10 mouse cellular contexts compared by ENCODE assay signal in genomic region chr10:42941278-42941677, GRCm38 (mm10).
A peak's percentile ranks its signal among the peaks of the same experiment; 100 is the strongest.
DNase-seq lines count a peak whose midpoint lies in the region; ATAC-seq and TF ChIP-seq lines count a peak whose summit lies in the region.
"Had no signal": no experiment of that assay in that cellular context is flagged by ENCODE, and none has a peak within 500 bp of the region (broad histone marks: within the 10 kb centered on the region; RNA-seq: fewer than 3 reads in every experiment).

No protein-coding gene starts in this region.

- ATAC-seq in heart, embryonic 11.5 days (replicated peaks; ENCODE audit: insufficient number of reproducible peaks, low FRiP score, low TSS enrichment) = no peak
- no peak for ATAC-seq in forebrain, embryonic 11.5 days (replicated peaks; ENCODE audit: low FRiP score)
- no peak for ATAC-seq in intestine, embryonic 15.5 days
- ATAC-seq in neural tube, embryonic 12.5 days (ENCODE audit: low FRiP score, low read depth) = peak; percentile 54

- H3K36me3 ChIP-seq in heart, embryonic 11.5 days (ENCODE audit: control insufficient read depth, insufficient read depth, low read length) = no peaks in the 10 kb centered on the region
- no peaks in the 10 kb centered on the region for H3K36me3 ChIP-seq in forebrain, embryonic 11.5 days (ENCODE audit: control insufficient read depth, insufficient read depth, low read length)
- no peaks in the 10 kb centered on the region for H3K36me3 ChIP-seq in intestine, embryonic 15.5 days
- no peaks in the 10 kb centered on the region for H3K36me3 ChIP-seq in neural tube, embryonic 12.5 days

- no peak for TF ChIP-seq CTCF in layer of hippocampus, adult 2 months (conservative IDR thresholded peaks at IDR 0.05)

- H3K4me3 ChIP-seq in heart, embryonic 11.5 days (ENCODE audit: low read depth, low read length) = no peak overlapping the region
- no peak overlapping the region for H3K4me3 ChIP-seq in forebrain, embryonic 11.5 days (ENCODE audit: low read depth, low read length)
- peak overlapping the region; percentile 42 for H3K4me3 ChIP-seq in intestine, embryonic 15.5 days (replicated peaks)
- no peak overlapping the region for H3K4me3 ChIP-seq in neural tube, embryonic 12.5 days
- no peak overlapping the region; the same call in 1 of the 2 replicates for H3K4me3 ChIP-seq in layer of hippocampus, adult 2 months
- H3K4me3 ChIP-seq: erythroblast, embryonic 14.5 days; heart, adult 2 months had no signal

- H3K4me2 ChIP-seq in heart, embryonic 11.5 days = no peak overlapping the region
- no peak overlapping the region for H3K4me2 ChIP-seq in forebrain, embryonic 11.5 days (ENCODE audit: low read depth, low read length, severe bottlenecking)
- H3K4me2 ChIP-seq in intestine, embryonic 15.5 days (replicated peaks) = peak overlapping the region; percentile 55
- peak overlapping the region; percentile 51 for H3K4me2 ChIP-seq in neural tube, embryonic 12.5 days (replicated peaks)

- H3K4me1 ChIP-seq in heart, embryonic 11.5 days (ENCODE audit: control insufficient read depth, insufficient read depth, low read length) = peaks cover 9% of the 10 kb centered on the region
- H3K4me1 ChIP-seq in forebrain, embryonic 11.5 days (replicated peaks; ENCODE audit: control insufficient read depth, insufficient read depth, low read length) = 0 out of 2 replicates have a peak, but pooled peaks cover 3% of the 10 kb centered on the region
- 0 out of 2 replicates have a peak, but pooled peaks cover 5% of the 10 kb centered on the region for H3K4me1 ChIP-seq in intestine, embryonic 15.5 days (replicated peaks)
- peaks cover 13% of the 10 kb centered on the region for H3K4me1 ChIP-seq in neural tube, embryonic 12.5 days

- DNase-seq in heart, adult 11 months = peak; percentile 67
- peak; percentile 31 for DNase-seq in forebrain, embryonic 11.5 days (ENCODE audit: low spot score)
- no peak for DNase-seq in layer of hippocampus, adult 2 months (ENCODE audit: low spot score in 2 of 2)
- DNase-seq in urinary bladder, postnatal 36 days (ENCODE audit: low spot score in 2 of 2) = no peak
- DNase-seq in cerebellum, postnatal 10 days = no peak

- no peak overlapping the region for H3K27ac ChIP-seq in heart, embryonic 11.5 days (ENCODE audit: low read depth, low read length)
- H3K27ac ChIP-seq in forebrain, embryonic 11.5 days (ENCODE audit: low read depth, low read length) = no peak overlapping the region
- H3K27ac ChIP-seq in intestine, embryonic 15.5 days = peak overlapping the region; percentile 92
- H3K27ac ChIP-seq in neural tube, embryonic 12.5 days = peak overlapping the region; percentile 68
- H3K27ac ChIP-seq in layer of hippocampus, adult 2 months = no peak overlapping the region
- H3K27ac ChIP-seq: heart, adult 2 months had no signal

- H3K27me3 ChIP-seq in heart, embryonic 11.5 days (ENCODE audit: control insufficient read depth, insufficient read depth, low read length) = no peaks in the 10 kb centered on the region
- no peaks in the 10 kb centered on the region for H3K27me3 ChIP-seq in forebrain, embryonic 11.5 days (ENCODE audit: control insufficient read depth, insufficient read depth, low read length)
- H3K27me3 ChIP-seq in intestine, embryonic 15.5 days (replicated peaks) = no peaks in the 10 kb centered on the region
- H3K27me3 ChIP-seq in neural tube, embryonic 12.5 days (replicated peaks) = no peaks in the 10 kb centered on the region

- H3K9ac ChIP-seq in heart, embryonic 11.5 days (ENCODE audit: low read depth, low read length) = no peak overlapping the region; the same call in 1 of the 2 replicates
- H3K9ac ChIP-seq in forebrain, embryonic 11.5 days (ENCODE audit: low read length) = no peak overlapping the region
- H3K9ac ChIP-seq in intestine, embryonic 15.5 days = peak overlapping the region; percentile 50
- H3K9ac ChIP-seq in neural tube, embryonic 12.5 days = peak overlapping the region; percentile 29; the same call in 1 of the 2 replicates

- no peaks in the 10 kb centered on the region for H3K9me3 ChIP-seq in heart, embryonic 11.5 days (replicated peaks; ENCODE audit: control insufficient read depth, low read length)
- no peaks in the 10 kb centered on the region for H3K9me3 ChIP-seq in forebrain, embryonic 11.5 days (ENCODE audit: control insufficient read depth, low read length)
- H3K9me3 ChIP-seq in intestine, embryonic 15.5 days = no peaks in the 10 kb centered on the region
- no peaks in the 10 kb centered on the region for H3K9me3 ChIP-seq in neural tube, embryonic 12.5 days

- WGBS in heart, embryonic 11.5 days (ENCODE audit: insufficient replicate concordance) = 81% methylated on average over 4 of the region's 4 CpGs
- WGBS in forebrain, embryonic 11.5 days = 78% methylated on average over 4 of the region's 4 CpGs
- WGBS in intestine, embryonic 15.5 days = 48% methylated on average over 4 of the region's 4 CpGs
- 34% methylated on average over 4 of the region's 4 CpGs for WGBS in neural tube, embryonic 12.5 days

Comparison
In these comparisons a context has a peak if more than half of its experiments do, and no peak if none do; other contexts are left out.
1. DNase-seq: peak in heart, adult 11 months (single experiment) and forebrain, embryonic 11.5 days (single experiment); none in layer of hippocampus, adult 2 months (0 of 2), urinary bladder, postnatal 36 days (0 of 2) and cerebellum, postnatal 10 days (0 of 2).
2. H3K27ac ChIP-seq: peak in intestine, embryonic 15.5 days (single experiment) and neural tube, embryonic 12.5 days (single experiment); none in heart, embryonic 11.5 days (single experiment), forebrain, embryonic 11.5 days (single experiment) and layer of hippocampus, adult 2 months (single experiment).
3. H3K4me2 ChIP-seq: peak in intestine, embryonic 15.5 days (single experiment) and neural tube, embryonic 12.5 days (single experiment); none in heart, embryonic 11.5 days (single experiment) and forebrain, embryonic 11.5 days (single experiment).
4. H3K9ac ChIP-seq: peak in intestine, embryonic 15.5 days (single experiment) and neural tube, embryonic 12.5 days (single experiment); none in heart, embryonic 11.5 days (single experiment) and forebrain, embryonic 11.5 days (single experiment).